Mouse (Mus musculus): ENCODE data around the gene Fbxl13.
"Not testable (repeated sequence)": the region's sequence is repeated elsewhere in the genome, so short reads cannot be mapped to it uniquely, and the experiment has no call there.

Fbxl13 gene

DNA sequence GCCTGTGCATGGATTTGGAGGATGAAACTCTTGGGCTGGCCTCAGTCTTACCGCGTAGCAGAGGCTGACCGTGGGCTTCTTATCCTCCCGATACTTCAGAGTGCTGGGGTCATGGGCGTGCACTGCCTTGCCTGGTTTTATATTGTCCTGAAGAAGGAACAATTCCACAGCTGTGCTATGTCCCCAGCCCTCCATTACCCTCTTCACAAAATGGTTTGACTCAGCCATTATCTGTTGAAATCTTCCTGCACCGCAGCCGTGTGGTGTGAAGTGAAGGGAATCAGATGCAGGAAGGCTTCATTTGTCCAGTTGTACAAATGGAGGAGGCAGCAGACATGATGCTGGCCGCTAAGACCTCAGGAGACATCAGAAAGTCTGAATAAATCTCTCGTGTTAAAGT, 11.5 kb upstream of the Fbxl13 start:
- no peak for DNase-seq (ENCODE audit: low read depth, low spot score)

DNA sequence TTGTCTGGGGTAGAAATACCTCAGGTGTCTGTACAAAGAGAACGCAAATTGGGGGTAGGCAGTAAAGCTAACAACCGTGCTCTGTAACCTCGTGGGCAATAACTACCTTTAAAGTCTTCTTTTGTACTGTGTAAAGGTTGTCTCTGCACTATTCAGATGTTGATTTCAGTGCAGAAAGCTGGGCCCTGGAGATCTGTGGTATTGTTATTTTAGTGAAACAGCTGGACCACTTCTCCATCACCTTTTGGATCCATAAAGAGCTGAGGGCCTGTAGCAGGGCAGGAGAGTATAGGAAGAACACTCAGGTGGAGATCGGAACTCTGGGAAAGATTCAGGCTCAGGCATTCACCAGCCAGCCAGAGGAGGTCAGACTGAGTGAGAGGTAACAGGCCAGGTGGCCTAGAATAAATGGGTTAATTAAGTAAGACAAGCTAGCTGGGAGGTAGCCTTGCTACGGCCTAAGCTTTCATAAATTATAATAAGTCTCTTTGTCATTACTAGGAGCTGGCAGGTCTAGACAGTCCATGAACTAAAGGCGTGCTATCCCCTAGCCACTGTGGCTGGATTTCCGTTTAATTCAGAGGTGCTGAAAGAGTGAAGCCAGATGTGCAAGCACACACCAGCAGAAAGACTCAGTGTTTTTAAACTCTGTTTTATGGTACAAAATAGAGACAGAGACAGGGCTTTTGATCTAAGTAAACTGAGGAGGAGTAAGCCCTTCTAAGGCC, 6.6 kb upstream of the Fbxl13 start:
- no peak for DNase-seq (ENCODE audit: low read depth, low spot score)

DNA sequence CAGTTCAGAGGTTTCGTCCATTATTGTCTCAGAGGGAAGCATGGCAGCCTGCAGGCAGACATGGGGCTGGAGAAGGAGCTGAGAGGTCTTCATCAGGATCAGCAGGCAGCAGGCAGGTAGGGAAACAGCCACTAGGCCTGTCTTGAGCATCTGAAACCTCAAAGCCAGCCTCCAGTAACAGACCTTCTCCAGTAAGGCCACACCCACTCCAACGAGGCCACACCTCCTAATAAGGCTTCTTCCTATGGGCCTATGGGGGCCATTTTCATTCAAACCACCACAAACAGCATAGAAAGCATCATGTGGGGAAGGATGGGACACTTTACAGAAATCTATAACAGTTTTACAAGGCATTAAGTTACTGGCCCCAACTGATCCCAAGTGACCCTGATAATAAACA, 5.3 kb upstream of the Fbxl13 start:
- DNase-seq (ENCODE audit: low read depth, low spot score), result no peak

DNA sequence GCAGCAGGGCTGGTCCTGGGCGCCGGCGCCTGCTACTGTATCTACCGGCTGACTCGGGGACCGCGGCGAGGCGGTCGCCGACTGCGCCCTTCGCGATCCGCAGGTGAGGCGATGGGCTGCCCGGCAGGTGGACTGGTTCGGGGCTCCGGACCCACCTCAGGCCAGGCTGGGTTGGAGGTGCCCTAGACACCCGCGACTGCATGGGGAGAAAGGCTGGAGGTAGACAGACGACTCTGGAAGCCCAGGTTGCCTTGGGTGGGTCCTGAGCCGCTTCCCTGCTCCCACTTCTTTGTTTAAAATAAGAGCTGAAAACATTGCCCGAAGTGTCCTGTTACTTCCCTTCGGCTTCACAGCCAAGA, 678 bp upstream of the Fbxl13 start:
- DNase-seq (ENCODE audit: low read depth, low spot score), result no peak

DNA sequence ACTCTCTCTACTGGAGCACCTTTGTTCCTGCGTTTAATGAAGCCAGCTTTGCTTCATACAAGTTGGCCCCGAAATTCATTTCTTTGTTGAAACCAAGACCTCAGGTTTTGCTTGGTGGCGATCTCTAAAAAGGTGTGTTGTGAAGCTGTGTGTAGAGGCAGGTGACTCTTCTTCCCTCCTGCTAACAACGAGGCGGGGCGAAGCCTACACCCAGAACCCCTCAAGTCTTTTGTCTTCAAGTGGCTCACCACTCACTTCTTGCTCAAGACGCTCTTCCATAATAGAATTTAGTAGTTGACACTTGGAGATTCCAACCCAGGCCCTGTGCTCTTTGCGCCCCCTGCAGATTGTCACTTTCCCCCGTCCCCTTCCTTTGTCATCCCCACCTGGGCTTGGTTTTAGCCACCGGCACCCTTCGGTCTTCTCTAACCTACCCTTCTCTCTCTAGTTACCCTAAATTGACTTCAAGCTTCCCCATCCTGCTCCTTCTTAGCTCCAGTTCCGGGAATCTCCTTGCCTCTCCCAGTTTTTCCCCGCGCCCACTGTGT, 469 bp downstream of the Fbxl13 start:
- DNase-seq (ENCODE audit: low read depth, low spot score), result no peak

DNA sequence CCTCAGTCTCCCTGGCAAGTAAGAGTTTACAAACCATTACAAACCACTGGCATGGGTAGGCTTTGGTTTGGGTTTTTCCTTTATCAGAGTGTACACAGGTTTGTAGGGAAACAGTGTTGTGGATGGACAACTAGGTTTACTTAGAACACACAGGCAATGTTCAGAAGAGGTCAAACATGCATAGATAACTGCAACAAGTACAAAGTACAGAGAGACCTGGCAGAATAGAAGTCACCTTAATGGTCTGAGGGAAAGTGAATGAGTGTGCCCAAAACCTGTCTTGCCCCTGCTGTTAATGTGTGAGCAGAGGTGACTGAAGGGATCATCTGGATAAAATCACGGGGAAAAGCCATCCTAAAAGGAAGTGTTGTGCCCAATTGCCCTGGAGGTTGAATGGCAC, 1.8 kb downstream of the Fbxl13 start:
- DNase-seq (ENCODE audit: low read depth, low spot score), result no peak

DNA sequence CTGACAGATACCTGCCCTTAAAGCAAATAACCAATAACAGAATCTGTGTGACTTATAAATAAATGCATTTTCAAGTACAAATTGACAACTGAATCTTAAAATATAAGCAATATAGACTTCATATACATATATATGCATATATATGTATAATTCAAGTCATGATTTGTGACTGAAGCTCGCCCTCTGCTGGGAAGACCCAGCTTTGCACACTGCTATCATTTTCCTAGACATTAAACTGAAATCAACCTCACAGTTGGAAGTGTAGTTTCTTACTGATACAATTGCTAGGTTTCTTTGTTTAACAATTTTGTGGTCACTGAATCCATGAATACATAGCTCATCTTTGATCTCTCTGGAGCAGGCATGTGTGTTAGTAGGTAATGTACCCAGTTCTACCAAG, 4.5 kb downstream of the Fbxl13 start:
- peak; percentile 54 for DNase-seq (ENCODE audit: low read depth, low spot score)

DNA sequence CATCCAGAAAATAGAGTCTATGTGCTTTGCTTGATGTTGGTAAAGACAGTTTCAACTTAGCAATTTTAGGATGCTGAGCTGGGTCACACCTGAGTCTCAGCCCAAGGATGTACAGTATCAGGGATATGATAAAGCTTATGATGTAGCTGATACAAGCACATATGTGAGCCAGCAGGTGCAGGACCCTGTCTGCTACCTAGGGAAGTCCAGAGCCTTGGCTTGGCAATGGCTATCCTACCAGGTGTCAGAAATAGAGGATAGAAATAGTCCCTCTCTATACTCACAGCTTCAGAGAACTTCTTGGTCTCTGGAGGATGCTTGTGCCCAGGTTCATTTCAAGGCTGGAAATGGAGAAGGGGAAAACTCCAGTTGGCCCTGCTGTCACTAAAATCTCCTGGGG, 19.5 kb downstream of the Fbxl13 start:
- no peak for DNase-seq (ENCODE audit: low read depth, low spot score)

DNA sequence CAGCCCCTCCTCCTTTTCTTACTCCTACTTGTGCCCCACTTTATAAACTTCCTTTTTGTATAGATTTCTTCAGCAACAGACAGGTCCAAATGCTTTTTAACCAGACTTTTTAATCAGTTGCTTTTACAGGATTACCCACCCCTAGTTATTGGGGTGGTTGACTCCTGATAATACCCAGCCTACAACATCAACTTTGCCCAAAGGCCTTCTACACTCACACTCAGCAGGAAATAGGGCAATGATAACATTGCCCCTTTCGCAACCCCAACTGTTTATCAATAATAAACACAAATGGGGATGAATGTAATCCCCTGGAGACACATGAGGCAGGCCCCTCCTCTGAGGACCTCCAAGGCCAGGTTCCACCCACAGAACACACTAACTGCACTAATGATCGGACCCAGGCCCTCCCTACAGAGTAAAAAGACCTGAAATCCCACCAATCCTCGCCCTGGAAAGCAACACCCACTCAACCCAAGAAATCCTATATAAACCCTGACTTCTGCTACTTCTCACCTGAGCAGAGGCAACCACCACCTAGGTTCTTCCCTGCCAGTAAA, 28.9 kb downstream of the Fbxl13 start:
- DNase-seq (ENCODE audit: low read depth, low spot score), result no peak

DNA sequence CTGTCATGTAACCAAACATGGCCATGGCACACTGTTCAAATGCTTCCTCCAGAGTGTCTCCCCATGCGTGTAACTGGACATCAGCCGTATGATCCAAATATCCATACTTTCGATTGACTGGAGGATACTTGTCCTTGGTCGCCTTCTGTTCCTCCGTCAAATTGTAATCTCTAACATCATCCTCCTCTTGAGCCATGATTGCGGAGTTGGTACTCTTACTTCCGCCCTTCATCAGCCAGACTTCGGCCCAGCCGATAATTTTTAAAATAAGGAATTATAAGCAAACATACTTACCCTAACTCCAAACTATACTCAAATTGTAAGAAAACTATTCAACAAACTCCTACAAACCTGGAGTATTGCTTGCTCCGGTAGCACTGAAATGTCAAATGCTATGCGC, 31.1 kb downstream of the Fbxl13 start:
- DNase-seq (ENCODE audit: low read depth, low spot score), result not testable (repeated sequence)

DNA sequence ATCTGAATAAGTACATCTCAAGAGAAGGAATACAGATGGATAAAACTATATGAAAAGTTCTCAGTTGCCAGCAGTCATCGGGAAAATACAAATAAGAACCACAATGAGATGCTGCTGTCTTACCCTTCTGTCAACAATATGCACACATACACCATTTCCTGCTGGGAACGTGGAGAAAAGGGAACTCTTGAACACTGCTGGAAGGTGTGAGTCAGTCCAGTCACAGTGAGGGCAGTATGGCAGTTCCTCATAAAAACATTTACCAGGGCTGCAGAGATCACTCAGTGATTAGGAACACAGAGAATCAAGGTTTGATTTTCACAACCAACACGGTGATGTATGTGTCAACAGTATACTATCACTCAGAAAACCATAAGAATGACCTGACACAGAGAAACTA, 34.4 kb downstream of the Fbxl13 start:
- DNase-seq (ENCODE audit: low read depth, low spot score), result no peak

DNA sequence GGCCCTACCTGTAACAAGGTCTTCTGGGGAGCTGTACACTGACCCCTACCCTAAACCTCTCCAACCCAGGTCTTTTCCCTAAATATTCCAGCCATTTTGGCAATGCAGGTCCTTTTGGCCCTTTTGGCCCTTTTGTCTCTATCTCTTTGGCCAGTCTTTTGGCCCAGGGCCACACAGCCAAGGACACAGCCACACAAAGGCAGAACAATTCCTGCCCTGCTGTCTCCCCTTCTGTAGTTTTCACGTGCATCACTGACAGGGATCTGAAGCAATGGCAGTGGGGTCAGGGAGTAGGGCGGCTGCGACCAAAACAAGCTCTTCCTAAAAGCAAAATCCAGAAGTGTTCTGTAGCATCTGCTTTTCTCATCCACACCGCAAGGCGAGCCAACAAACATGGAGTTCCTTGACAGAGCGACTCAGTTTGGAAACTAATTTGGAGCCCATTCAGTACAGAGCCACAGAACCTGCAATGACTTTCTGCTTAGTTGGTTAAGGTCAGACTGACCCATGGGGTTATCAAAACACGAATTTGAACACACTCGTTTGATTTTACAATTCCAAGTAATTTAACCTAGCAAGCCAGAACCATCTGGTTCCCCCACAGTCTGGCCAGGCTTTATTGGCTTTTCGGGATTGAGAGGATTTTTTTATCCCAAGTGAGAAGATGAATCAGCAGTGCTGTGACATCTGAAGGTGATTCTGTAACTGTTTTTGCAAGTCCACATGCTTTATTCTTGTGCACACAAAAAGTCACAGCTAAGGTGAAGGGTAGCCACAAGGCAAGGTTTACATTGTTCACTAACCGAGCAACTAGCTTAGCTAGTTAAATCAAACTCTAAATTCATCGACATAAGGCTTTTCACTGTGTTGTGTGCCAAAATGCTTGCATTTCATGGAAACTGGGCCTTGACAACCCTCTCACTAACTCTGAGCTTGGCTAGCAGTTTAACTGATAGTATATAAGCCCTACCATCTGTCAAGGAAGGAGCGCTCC, 36.8 kb downstream of the Fbxl13 start:
- no peak for DNase-seq (ENCODE audit: low read depth, low spot score)

DNA sequence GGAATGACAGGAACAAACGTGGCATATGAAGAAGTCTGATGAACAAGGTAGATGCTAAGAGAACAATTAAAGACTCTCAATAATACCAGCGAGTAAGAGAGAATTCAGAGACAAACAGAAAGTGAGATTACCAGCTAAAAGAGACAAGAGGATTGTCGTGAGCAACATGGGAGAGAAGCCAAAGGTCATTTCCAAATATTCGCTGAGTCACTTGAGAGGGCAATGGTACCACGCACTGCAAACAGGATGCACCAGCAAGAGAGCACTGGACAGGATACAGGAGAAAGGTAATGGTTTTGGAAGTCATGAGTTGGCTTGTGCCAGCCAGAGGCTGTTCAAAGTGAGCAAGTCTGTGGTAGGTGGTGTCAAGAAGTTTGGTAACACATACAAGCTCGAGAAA, 39.5 kb downstream of the Fbxl13 start:
- no peak for DNase-seq (ENCODE audit: low read depth, low spot score)

DNA sequence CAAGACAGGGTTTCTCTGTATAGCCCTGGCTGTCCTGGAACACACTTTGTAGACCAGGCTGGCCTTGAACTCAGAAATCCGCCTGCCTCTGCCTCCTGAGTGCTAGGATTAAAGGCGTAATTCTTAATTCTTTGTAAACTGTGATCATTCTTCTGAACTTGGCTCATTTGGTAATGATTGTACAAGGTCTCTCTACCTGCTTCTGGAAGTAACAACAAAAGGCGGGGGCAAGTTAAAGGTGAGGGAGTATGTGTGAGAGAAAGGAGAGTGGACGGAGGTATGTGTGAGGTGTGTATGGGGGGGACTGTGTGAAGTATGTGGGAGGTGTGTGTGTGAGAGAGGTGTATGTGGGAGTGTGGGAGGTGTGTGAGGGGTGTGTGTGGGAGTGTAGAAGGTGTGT, 45.5 kb downstream of the Fbxl13 start:
- no peak for DNase-seq (ENCODE audit: low read depth, low spot score)

DNA sequence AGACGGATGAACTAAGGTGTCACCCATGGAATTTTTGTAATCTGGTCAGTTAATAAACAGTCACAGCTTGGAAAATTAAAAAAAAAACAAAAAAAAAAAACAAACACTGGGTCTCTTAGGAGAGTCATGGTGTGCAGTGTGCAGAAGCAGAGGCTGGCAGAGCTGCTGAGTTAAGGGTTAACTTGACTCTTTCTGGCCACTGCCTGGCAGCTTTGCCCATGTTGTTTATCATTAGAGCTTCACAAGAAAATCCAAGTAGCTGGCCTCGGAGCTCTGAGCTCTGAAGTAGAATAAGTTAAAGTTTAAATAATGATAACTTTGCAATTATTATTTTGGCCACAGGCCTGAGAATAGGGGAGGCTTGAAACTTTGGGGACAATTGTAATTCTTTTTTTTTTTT, 45.9 kb downstream of the Fbxl13 start:
- DNase-seq (ENCODE audit: low read depth, low spot score), result not testable (repeated sequence)

DNA sequence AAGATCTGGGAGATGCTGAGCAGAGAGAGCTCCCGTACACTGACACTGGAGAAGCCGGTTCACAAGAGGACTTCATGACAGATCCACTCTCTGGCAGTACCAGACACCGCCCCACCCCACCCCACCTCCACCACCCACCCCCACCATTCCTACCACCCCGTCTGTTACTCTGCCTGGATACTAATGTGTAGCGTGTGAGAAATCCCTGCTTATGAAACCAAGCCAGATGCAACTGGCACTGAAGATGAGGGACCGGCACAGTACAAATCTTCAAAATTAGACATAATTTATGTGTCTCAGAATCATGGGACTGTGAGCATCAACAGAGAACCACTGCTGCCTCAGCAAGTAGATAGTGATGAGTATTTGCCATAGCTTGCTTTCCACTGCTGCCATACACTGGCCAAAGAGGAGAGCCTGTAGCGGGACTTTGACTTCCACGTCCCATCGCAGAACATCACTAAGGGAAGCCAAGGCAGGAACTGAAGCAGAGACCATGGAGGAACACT, 52.2 kb downstream of the Fbxl13 start:
- DNase-seq (ENCODE audit: low read depth, low spot score), result no peak

DNA sequence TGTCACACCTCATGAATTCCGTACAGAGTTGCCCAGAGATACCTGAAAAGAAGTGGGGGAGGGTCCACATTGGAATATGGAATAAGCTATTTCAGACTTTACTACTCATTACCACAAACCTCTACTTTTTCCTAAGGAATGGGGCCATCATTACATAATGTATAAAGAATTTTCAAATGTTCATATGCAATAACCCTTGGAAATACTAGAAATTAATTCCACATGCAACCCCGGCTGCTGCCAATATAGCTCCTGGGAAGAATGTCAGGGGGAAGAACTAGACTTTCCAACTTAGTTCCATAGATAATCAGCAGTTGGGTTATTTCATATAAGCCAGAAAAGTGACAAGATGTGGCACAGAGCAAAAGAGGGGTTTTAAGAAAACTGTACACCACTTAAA, 53.3 kb downstream of the Fbxl13 start:
- no peak for DNase-seq (ENCODE audit: low read depth, low spot score)

DNA sequence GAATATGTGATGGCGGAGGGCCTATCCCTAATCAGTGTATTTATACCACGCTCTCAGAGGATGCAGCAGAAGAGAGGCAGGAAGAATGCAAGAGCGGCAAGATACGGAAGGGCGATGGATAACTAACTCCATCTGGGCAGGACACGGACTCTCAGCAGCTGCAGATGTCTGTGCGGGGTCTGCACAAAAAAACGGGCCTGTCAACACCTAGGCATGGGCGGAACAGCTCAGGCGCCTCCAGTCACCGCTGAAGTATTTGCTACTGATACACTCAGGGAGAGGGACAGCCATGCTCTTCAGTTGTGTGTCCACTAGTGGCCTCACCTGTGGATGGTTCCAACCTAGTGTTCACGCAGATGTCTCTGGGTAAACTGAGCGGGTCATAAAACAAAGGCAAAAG, 57.2 kb downstream of the Fbxl13 start:
- no peak for DNase-seq (ENCODE audit: low read depth, low spot score)

DNA sequence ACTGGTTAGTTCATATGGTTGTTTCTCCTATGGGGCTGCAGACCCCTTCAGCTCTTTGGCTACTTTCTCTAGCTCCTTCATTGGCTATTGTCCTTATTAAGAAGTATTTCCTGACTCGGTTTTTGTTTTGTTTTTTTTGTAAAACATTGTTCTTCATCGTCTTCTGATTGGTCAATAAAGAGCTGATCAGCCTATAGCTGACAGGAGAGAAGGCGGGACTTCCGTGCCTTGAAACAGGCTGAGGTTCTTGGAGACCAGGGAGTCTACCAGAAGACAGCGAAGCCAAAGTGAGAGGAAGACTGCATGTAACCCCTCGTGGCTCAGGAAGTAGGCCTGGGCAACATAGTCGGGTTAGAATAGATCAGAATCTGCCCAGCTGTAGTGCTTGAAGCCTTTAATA, 57.8 kb downstream of the Fbxl13 start:
- DNase-seq (ENCODE audit: low read depth, low spot score), result no peak

DNA sequence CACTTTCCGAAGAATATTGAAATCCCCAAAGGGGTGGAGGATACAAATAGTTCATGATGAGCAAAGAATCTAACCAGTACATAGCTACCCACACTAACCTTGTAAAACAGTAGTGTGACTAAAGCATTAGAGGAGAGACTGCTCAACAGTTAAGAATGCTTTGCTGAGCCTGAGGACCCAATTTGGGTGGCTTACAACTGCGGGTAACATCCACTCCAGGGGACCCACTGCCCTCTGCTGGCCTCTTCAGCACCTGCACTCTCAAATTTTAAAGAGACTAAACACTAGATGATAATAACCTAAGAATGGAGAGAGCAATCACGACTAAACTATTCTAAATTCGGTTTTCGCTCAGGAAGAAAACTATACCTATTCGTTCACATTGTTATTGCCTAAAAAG, 58.7 kb downstream of the Fbxl13 start:
- DNase-seq (ENCODE audit: low read depth, low spot score), result peak; percentile 12

DNA sequence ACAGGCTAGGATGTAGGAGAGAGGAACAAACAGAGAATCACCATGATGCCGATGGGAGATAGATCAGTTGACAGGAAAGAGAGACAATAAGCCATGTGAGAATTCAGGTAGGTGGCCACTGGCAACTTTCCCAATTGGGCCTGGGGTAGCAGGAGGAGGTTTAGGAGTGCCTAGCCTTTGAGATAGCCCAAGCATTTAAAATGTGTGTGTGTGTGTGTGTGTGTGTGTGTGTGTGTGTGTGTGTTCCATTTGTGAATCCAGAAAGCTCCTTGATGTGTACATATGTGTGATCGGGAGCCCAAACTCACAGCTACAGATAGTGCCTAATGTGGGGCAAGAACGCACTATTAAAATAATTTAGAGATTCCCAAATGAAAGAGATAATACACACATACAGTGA, 67.3 kb downstream of the Fbxl13 start:
- DNase-seq (ENCODE audit: low read depth, low spot score), result no peak

DNA sequence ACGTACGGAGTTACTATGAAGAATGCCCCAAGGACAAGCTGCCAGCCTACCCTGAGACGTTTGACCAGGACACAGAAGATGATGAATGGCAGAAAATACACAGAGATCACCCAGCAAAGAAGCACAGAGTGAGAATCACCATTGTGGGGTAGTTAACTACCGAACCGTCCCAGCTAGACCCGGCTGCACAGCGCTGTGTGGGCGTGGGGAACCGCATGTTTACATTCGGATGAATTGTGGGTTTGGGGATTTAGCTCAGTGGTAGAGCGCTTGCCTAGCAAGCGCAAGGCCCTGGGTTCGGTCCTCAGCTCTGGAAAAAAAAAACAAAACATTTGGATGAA, 70.3 kb downstream of the Fbxl13 start:
- DNase-seq (ENCODE audit: low read depth, low spot score), result no peak

Measured in CD4-positive helper T cell, adult 2 months (primary cell).